Mouse (Mus musculus): ENCODE measurements around the gene Srrm4.

DNA sequence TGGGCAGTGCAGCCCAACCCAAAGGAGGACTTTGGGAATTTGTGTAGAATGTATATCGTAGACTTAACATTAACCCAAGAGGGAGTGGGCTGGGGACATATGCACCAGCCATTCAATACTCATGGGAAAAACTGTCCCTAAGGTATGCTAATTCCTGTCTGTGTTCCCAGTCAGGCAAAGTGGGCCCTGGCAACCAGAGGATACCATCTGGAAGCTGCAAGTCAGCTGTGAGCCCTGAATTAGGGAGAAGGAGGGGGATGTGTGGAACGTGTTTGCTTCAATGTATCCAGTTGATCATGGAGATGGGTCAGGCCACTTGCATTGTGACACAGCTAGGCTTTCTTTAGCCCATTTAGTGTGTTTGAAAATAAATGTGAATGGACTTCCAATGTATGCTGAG, 131.6 kb downstream of the Srrm4 start:
- TF ChIP-seq POLR2A (IDR thresholded peaks at IDR 0.05; ENCODE audit: insufficient read depth, low read depth, low read length) (no peak), CTCF (IDR thresholded peaks at IDR 0.05; ENCODE audit: insufficient read depth, low read depth, low read length) (no peak)
